Mouse (Mus musculus) adrenal gland, adult 18-20 months (tissue): Measurements from ENCODE around the gene Gm648. TPM values are rescaled to one million over a fixed set of nuclear protein-coding genes. Genes with fewer than 3 reads are reported as not detected.
A peak's percentile ranks its signal among the peaks of the same experiment; 100 is the strongest.
"Not testable (repeated sequence)": the region's sequence is repeated elsewhere in the genome, so short reads cannot be mapped to it uniquely, and the experiment has no call there.

Experiments
- DNase-seq, 2 experiments: peaks; one replicate each; pipeline ENCODE4 v3.0.0; 2021 to 2022; ENCODE audit warnings: low spot score in 2 of 2
- long read RNA-seq, 2 experiments: library from polyadenylated mRNA; stranded (forward); transcript quantifications; one replicate each; pipeline ENCODE4 v2.0.0; 2021
- microRNA-seq, 2 experiments: library from miRNA; unstranded; fragments of <30 nt; microRNA quantifications; one replicate each; pipeline ENCODE4 v1.2.0; 2021; ENCODE audit warnings: borderline number of aligned reads in 2 of 2
- total RNA-seq, 2 experiments: library from RNA; stranded (reverse); gene quantifications; 1 replicate in 1 of 2; 2 replicates in 1 of 2; pipeline ENCODE4 v1.2.3; 2021

Gene Gm648
- not detected for total RNA-seq
- long read RNA-seq, experiment 1 = 0 reads
- long read RNA-seq, experiment 2 = 0 reads

GRCm38 (mm10) chrX:56549506-56549905, at the start of gene Gm648:
TSS of gene Gm648 (minus strand) at chrX:56549606.
- DNase-seq = no peak

GRCm38 (mm10) chrX:56597887-56598640, 48.7 kb upstream of the Gm648 start, which contains the start of gene Mmgt1:
TSS of gene Mmgt1 (minus strand) at chrX:56598069.
- DNase-seq = peak; percentile 81 to 82

GRCm38 (mm10) chrX:56597219-56597886, 47.9 kb upstream of the Gm648 start:
- no peak for DNase-seq

- DNase-seq = no peak
Measured at GRCm38 (mm10) chrX:56578200-56578599, 28.8 kb upstream of the Gm648 start.

GRCm38 (mm10) chrX:56572465-56572864, 23.1 kb upstream of the Gm648 start:
- DNase-seq = peak in 1 of 2 experiments; percentile 19

GRCm38 (mm10) chrX:56553584-56553983, 4.2 kb upstream of the Gm648 start:
- no peak for DNase-seq

DNA sequence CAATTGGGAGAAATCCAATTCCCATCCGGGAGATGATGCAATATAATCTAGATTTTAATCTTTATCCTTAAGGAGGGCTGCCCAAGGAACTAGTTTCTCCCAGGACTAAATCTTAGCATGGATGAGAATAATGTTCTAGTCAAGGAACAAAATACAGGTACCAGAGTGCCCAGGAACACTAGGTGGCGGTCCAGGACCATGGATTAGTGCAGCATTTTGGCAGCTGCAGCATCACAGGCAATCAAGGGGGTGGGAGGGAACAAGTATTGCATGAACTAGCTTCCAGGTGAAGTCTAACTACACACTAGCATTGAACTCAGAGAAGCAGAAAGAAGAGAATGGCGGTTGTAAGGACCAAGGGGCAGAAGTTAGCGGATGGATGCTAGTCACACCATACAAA, 12.2 kb downstream of the Gm648 start:
- no peak for DNase-seq

DNA sequence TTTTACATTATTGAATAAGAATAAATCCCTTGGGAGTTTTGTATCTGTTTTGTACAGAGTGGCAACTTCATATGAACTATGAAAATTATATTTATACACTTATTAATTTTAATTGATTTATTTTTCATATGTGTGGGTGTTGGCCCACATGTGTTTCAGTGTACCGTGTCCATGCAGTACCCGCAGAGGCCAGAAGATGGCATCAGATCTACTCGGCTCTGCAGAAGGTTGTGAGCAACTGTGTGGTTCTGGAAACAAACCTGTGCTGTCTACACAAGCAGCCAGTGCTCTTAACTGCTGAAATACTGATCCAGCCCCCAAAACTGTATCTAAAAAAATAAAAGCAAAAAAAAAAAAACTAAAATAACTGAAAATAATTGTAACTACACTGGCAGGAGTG, 18.1 kb downstream of the Gm648 start:
- peak; percentile 50 to 58 for DNase-seq

DNA sequence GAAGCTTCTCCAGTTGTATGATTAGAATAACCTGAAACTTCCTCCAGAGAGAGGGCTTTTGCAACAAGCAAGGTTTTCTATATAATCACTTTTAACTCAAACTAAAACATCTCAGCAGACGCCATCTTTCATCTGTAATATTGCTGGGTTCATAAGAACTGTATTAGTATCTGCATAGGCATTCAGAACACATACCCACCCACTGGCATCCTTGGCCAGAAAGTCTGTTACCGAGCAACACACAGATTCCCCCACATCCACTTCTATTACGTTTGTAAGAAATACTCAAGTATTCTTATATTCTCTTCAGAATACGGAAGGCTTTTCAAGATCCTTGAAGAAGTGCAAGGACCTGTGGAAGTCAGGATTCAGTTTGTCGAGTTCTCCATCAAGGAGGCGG, 25.0 kb downstream of the Gm648 start, which contains the start of gene Gm10477:
TSS of gene Gm10477 (plus strand) at position 301 of the 400 bp plus-strand sequence.
- DNase-seq = not testable (repeated sequence)

DNA sequence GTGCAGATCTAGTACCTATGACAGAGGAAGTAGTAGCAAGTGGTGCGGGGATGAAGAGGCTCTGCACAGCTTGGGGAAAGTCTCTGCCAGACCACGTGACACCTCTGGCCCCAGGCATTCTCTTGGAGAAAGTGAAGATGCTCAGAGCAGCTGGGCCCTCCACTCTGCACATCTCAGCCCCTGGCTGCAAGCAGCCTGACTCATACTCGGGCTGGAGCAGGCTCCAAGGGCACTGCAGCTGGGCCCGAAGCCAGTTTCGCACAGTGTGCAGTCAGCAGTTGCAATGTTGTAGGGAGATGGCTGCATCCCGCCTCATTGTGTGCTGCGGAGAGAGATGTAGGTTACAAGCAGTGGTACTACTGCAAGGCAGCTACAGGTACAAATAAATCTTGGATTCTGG, 52.2 kb downstream of the Gm648 start:
- DNase-seq = peak in 1 of 2 experiments; percentile 29

Small RNA genes within 50 kb of the gene (microRNA-seq; reads per million reads assigned to microRNA genes)
- gene Mir5116 = 0.47 to 1.8 reads per million in 2 experiments

Other genes starting within 250 kb of the Gm648 start
- 1 to 10 TPM; 1.9 to 3.5 TPM for gene Zfp449, start 203.2 kb downstream of the Gm648 start, total RNA-seq
- under 1 TPM; 0.30 to 0.54 TPM for gene Smim10l2a, start 175.0 kb downstream of the Gm648 start, total RNA-seq
- not detected for gene Gm2174, start 101.6 kb downstream of the Gm648 start, total RNA-seq
- gene Ints6l, start 94.7 kb downstream of the Gm648 start, total RNA-seq = 10 to 100 TPM; 19.4 to 31.1 TPM
- gene Gm10477, start 24.9 kb downstream of the Gm648 start, total RNA-seq = not detected
- 10 to 100 TPM; 28.4 to 29.8 TPM for gene Mmgt1, start 48.5 kb upstream of the Gm648 start, total RNA-seq
- gene Slc9a6, start 60.2 kb upstream of the Gm648 start, total RNA-seq = 10 to 100 TPM; 27.8 to 31.0 TPM
- gene Fhl1, start 182.2 kb upstream of the Gm648 start, total RNA-seq = 10 to 100 TPM; 33.5 to 87.9 TPM